Mouse (Mus musculus) T-cell, adult 66 days (primary cell): ENCODE measurements around the gene Gja10. TPM values are rescaled to one million over a fixed set of nuclear protein-coding genes. Genes with fewer than 3 reads are reported as not detected.

Source experiments
- total RNA-seq, 2 experiments: library from RNA; stranded (reverse); gene quantifications; 3 replicates in 1 of 2; 4 replicates in 1 of 2; pipeline ENCODE4 v1.2.4; 2023

Gja10 gene
- not detected for total RNA-seq

DNA sequence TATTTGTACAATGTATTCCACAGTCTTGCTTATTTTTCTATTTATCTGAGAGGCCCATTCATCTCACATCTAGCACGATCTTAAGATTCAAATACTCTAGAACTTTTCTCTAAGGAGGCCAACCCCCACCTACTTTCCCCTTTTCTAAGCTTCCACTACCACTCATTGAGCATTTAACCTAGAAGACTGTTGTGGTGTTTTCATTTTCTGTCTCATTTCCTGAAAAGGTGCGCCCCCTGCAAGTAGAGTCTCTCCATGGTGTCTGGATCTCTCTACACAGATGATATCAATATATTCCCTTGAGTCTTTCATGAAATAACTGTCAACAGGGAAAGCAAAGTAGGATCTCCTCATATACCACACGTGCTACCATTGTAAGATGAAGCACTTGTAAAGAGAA is at the start of gene Gja10:
Gja10 (minus strand) TSS at position 101 of the 400 bp plus-strand sequence.

DNA sequence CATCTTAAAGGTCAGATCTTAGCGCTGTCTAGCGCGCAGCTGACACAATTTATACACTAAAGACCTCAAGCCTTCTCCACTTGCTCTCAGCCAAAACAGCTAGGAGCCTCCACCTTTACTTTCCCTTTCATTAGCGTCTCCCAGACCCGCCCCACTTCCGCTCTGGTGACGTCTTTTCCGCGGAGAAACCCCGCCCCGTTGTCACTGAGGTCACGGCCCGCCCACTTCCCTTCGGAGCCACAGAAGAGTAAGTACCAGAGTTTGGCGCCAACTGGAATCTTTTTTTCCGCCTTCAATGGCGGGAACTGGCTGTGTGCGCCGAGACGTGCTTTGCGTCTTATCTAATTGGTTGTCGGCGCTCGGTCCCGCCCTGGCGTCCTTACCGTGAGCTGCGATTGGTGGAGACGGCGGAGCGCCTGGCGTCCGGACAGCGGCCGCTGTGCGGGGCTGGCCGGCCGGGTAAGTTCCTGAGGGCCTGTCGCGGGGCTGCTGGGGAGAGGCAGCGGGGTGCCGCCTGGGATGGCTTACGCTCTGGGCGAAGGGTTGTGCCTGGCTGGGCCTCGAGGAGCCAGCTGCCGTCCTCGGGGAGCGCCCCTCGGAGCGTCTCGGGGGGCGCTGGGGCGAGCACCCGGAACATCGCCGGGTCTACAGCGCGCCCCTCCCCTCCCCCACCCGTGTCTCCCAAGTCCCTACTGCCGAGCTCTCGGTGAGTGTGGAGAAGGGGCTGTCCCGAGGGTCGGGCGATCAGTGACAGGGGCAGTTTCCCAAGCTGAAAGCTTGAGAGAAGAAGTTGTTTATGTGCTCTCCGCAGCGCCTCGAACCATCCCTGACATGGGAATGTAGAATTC is 12.7 kb upstream of the Gja10 start, which contains the start of gene Casp8ap2:
Casp8ap2 (plus strand) TSS at position 418 of the 848 bp plus-strand sequence.

Other genes starting within 250 kb of the Gja10 start
- gene Casp8ap2, start 12.7 kb upstream of the Gja10 start, total RNA-seq: 10 to 100 TPM; 22.5 to 24.0 TPM
- 100 to 1,000 TPM; 114 to 117 TPM for gene Mdn1, start 54.4 kb upstream of the Gja10 start, total RNA-seq
- gene Lyrm2, start 197.5 kb upstream of the Gja10 start, total RNA-seq: 10 to 100 TPM; 23.6 to 34.8 TPM